Mouse (Mus musculus): ENCODE results near the gene Avil.

The Avil gene

DNA sequence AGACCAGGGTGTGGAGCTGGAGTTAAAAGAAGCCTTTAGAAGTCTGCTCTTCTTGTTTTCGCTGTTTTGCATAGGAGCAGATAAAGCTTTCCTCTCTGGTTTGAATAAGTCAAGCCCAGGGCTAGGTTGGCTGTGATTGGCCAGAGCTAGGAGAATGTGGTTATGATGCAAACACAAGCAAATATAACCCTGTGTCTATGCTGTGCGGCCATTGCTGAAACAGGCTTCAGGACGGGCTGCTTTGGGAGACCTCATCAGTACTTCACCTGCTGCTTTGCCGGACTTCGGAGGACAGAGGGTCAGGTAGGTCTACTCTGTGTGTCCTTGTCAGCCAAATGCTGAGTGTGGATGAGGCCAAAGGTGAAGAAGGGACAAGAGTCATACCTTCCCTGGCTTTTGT, at the start of gene Avil:
TSS of gene Avil (plus strand) at position 181 of the 400 bp plus-strand sequence.
- no peak for DNase-seq (ENCODE audit: extremely low spot score)

- no peak for DNase-seq (ENCODE audit: extremely low spot score)
Measured at GRCm38 (mm10) chr10:126952375-126952774, 48.1 kb upstream of the Avil start.

DNA sequence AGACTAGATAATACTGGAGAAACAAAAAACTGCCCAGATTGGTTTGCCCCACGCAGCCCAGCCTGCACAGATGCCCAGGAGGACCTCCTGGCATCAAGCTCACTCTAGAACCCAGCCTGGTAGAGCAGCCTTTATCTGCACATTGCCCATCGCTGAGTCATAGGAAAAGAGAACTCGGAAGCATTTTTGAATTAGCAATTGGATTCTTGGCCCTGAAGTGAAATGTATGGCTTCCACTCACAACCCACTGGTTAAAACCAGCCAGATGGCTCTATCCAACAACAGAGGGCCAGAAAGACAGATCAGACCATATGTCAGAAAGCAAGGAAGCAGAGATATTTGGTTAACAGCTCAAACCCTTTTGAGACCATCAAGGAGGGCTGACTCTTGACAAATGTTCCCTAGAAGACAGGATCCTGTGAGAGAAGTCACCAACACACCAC, 47.5 kb upstream of the Avil start:
- no peak for DNase-seq (ENCODE audit: extremely low spot score)

DNA sequence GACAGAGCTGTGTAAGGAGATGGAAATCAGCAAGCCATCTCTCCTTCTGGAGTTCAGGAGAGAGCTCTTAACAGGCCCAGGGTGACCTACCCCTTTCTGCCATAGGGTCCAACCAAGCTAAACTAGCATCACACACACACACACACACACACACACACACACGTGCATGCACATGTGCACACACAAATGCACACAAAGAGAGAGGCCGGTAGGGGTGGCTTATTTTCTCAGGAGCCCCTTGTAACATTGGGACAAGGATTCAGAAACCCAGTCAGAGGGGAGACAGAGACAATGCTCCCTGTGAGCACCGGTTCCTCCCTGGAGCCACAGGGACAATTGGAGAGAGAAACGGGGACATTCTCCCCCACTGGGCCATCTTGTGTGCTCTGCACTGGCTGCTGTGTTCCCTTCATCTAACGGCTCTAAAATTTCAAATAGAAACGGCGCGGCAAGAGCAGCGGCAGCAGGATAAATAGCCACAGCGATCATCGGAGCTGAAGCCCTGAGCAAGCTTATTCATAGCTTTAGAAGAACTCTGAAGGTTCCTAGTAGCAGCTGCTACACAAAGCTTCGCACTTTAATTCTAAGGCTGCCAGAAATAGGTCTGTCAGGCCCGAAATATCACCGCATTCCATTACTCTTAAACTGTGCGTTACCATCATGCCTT, 43.7 kb upstream of the Avil start:
- DNase-seq (ENCODE audit: extremely low spot score) = peak; percentile 35

DNA sequence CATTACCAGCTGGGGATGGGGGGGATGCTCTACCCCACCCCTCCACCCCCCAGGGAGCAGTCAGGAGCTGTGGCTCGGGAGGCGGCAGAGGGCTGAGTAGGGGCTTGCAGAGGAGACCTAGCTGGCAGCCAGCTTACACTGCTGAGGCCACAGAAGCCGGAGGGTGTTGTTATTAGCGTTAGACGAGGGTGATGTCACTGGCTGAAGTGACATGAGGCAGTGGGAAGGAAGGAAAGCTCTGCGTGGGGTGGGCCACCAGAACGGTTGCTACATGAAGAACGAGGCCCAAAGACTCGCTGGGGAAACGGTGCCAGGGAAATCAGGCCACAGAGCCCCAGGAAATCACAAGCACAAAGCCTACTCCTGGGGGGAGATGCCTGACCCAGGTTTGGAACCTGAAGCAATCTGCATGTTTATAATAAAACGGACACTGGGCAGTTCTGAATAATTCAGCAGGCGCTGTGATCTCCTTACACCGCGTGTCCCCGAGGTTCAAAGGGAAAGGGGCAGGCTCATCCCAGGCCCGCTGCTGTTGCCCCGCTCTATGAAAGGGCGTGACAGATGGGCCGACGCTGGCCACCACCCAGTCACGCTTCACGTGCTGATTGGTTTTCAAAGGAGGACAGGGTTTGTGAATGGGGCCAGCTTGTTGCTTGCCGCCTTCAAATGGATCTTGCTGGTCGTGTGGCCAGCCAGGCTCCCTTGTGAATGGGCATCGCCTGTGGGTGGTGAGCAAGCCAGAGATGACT, 43.0 kb upstream of the Avil start:
- DNase-seq (ENCODE audit: extremely low spot score) = peak; percentile 83

GRCm38 (mm10) chr10:126960496-126960895, 40.0 kb upstream of the Avil start:
- DNase-seq (ENCODE audit: extremely low spot score) = no peak

DNA sequence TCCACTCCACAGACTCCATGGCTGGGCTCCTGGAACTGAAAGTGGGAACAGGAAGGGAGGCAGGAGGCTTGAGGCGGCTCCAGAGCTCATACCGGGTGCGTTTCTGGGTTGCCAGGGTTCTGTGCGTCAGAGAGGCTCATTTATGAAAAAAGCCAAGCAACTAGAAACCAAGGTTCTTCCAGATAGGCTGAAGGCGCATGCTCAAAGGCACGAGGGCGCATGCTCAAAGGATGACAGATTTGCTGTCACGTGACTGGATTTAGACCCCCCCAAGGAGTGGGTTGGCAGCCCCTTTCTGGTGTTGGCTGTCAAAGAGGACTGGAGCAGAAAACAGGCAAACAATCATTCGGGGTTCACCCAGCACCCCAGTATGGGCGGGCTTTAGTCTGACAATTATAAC, 38.8 kb upstream of the Avil start:
- DNase-seq (ENCODE audit: extremely low spot score) = no peak

- peak; percentile 67 for DNase-seq (ENCODE audit: extremely low spot score)
Measured at GRCm38 (mm10) chr10:126962271-126962965, 38.1 kb upstream of the Avil start.

DNA sequence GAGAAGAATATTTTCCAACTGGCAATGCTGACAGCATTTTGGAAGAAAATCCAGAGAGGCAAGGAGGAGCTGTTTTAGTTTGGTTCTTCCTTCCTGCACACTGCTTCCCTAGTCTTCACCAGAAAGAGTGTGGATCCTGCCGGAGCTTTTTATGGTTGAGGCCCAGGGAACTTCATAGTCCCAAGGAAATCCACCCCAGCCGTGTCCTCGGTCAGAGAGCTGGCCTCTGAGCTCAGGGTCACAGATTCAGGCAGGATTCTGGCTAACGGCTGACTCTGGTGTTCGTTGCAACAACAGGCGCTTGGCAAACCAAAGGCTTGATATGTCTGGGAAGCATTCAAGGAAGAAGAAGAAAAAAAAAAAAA, 37.6 kb upstream of the Avil start:
- DNase-seq (ENCODE audit: extremely low spot score) = no peak

DNA sequence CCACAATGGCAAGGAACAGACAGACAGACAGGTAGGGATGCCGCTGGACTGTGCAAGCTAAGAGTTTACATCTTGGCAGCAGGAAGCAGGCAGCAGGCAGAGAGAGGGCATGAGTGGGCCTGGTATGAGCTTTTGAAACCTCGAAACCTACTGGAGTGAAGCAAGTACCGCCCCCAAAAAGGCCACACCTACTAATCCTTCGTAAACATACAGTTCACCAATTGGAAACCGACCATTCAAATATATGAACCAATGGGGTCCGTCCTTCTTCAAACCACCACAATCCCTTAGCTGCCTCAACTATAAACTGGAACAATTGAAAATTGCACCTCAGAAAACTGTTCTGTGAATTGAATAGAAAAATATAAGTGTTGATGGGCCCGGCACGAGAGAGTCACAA, 36.7 kb upstream of the Avil start:
- DNase-seq (ENCODE audit: extremely low spot score) = no peak

- no peak for DNase-seq (ENCODE audit: extremely low spot score)
Measured at GRCm38 (mm10) chr10:126971363-126972050, 29.0 kb upstream of the Avil start.

GRCm38 (mm10) chr10:126972051-126972725, 28.3 kb upstream of the Avil start:
- peak; percentile 93 for DNase-seq (ENCODE audit: extremely low spot score)

GRCm38 (mm10) chr10:126972988-126973387, 27.5 kb upstream of the Avil start:
- no peak for DNase-seq (ENCODE audit: extremely low spot score)

DNA sequence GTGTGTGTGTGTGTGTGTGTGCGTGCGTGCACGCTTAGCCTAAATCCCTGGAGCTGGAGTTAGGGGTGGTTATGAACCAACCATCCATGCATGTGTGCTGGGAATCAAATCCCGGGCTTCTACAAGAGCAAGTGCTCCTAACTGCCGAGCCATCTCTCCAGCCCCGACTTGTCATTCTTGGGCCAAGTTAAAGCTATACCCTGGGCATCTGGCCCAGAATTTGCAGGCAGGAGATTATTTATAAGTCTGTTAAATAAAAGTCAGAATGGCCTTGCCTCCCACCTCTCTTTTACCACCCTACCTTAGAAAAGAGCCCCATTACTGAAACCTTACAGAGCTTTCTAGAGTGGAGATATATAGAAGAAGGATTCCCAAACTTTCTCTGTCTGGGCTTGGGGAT, 24.8 kb upstream of the Avil start:
- no peak for DNase-seq (ENCODE audit: extremely low spot score)

DNA sequence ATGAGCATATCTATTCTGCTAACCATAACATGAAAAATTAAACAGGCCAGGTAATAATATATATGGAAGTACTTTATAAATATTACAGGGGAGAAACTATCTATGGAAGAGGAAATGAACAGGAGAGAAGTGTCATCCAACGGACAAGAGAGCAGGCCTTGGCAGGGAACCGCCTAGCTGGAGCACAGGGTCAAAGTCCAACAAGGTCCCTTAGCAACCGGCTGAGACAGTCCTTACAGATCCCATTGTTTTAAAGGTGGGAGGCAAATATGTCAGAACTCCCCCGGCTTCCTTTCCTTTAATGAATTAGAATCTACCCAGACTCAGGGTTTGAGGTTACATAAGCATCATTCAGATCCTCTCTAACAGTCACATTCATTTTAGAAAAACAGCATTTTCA, 23.4 kb upstream of the Avil start:
- no peak for DNase-seq (ENCODE audit: extremely low spot score)

DNA sequence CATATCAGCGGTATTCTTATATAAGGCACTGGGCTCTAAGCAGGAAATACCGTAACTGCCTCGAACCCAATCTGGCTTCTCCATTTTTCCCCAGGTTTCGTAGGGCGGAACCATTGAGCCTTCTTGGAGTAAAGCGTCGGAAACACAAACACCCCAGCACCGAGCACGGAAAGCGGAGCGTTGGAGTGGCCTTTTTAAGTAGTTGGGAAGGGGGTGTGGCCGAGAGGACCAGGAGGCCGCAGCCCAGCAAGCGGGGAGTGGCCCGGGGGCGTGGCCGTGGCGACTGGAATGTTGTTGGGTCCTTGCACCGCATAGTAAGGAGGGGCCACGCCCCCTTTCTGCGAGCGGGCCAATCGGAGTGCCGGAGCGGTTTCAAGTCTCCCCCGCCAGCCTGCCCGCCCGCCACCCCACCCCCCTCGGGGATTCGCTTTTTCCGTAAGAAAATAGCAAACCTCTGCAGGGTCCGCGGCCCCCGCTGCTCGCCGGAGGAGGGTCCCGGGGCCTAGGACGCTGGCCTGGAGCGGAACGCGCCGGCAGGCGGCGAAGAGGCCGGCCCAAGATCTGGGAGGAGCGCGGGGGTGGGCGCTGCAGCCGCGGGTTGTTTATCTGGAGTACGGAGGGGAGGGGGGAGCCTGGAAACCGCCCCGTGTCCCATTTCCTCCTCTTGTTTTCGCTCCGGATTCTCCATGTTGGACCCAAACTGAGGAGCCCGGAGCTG, 22.1 kb upstream of the Avil start, which contains the start of gene Ctdsp2:
TSS of gene Ctdsp2 (plus strand) at position 441 of the 718 bp plus-strand sequence.
- DNase-seq (ENCODE audit: extremely low spot score) = peak; percentile 99

DNA sequence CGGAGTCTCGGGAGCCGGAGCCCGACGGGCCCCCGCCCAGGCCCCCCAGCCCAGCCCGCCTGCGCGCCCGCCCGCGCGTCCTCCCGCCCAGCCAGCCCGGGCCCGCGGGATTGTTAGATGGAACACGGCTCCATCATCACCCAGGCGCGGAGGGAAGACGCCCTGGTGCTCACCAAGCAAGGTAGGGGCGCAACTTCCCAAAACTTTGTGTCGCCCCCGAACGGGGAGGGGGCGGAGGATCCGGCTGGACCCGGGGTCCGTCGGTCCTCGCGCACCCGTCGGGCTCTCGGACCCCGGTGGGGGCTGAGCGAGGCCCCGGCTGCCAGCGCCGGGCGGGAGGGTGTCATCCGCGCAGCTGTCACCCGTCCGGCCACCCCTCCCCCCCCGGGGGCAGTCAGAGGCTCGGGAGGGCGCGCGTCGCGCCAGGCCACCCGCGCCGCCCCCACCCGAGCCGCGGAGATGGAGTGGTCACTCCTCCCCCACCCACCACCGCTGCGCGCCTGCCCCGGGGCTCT, 21.3 kb upstream of the Avil start:
- DNase-seq (ENCODE audit: extremely low spot score) = peak; percentile 59

- DNase-seq (ENCODE audit: extremely low spot score) = peak; percentile 59
Measured at GRCm38 (mm10) chr10:126979636-126980151, 20.8 kb upstream of the Avil start.

DNA sequence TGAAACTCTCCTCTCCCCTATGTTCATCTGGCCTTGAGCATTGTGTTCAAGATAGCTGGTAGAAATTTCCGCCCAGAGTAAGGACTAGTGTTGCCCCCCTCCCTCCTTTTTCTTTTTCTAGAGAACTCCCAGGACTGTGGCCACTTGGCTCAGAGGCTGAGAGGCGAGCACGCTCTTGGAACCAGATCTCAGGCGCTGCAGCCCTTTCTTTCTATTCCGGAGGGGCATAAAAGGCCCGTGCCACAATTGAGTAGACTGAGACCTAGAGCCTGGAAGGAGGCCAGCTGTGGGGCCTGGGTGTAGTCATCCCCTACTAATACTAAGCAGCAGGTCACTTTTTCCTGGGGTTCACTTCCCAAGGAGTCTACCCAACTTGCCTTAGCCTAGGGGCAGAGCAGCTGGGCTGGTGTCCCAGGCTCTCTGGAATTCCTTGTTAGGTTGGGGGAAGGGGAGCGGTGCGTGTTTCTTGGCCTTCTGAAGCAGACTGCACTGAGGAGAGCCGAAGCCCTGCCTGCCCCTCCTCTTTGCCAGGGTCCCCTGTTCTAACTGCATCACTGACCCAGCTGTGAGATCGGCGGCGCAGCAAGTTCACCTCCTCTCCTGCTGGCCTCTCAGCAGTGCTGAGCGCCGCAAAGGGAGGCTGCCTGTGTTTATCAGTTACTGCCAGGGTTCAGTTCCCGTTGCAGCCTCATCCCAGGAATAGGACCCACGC, 20.1 kb upstream of the Avil start:
- peak; percentile 63 for DNase-seq (ENCODE audit: extremely low spot score)
